In genomic region chr6:117820327-117820726, GRCm38 (mm10) we compare ENCODE assay signal across 14 mouse cellular contexts.
"Had no signal": no experiment of that assay in that cellular context is flagged by ENCODE, and none has a peak within 500 bp of the region (broad histone marks: within the 10 kb centered on the region; RNA-seq: fewer than 3 reads in every experiment).

No protein-coding gene starts in this region.

- H3K4me2 ChIP-seq: liver, embryonic 11.5 days; liver, embryonic 15.5 days; neural tube, embryonic 12.5 days; stomach, embryonic 15.5 days had no signal

- H3K27ac ChIP-seq: kidney, postnatal 0 days; layer of hippocampus, adult 2 months; limb, embryonic 10.5 days; liver, embryonic 15.5 days; neural tube, embryonic 12.5 days; stomach, embryonic 15.5 days had no signal

- H3K27me3 ChIP-seq: neural tube, embryonic 12.5 days; stomach, embryonic 15.5 days had no signal

- DNase-seq: kidney, adult 9 months; kidney, postnatal 4 days; lung, adult 2 months; lung, postnatal 36 days; right cerebral cortex, postnatal 14 days; thymus, postnatal 4 days had no signal

- H3K36me3 ChIP-seq: limb, embryonic 10.5 days; liver, embryonic 15.5 days; neural tube, embryonic 12.5 days; stomach, embryonic 15.5 days had no signal

- H3K4me1 ChIP-seq: liver, embryonic 15.5 days; neural tube, embryonic 12.5 days; stomach, embryonic 15.5 days had no signal

- H3K9me3 ChIP-seq: limb, embryonic 10.5 days; liver, embryonic 15.5 days; neural tube, embryonic 12.5 days; stomach, embryonic 15.5 days had no signal

- H3K4me3 ChIP-seq: layer of hippocampus, adult 2 months; limb, embryonic 10.5 days; liver, embryonic 15.5 days; neural tube, embryonic 12.5 days; stomach, embryonic 15.5 days had no signal

- H3K9ac ChIP-seq: liver, embryonic 15.5 days; neural tube, embryonic 12.5 days; stomach, embryonic 15.5 days had no signal

- ATAC-seq: lung, postnatal 0 days had no signal
